In genomic region chr11:75194121-75194849, GRCm38 (mm10) we compare ENCODE assay signal across 8 mouse cellular contexts. TPM values are rescaled to one million over a fixed set of nuclear protein-coding genes. Genes with fewer than 3 reads are reported as not detected.
DNase-seq lines count a peak whose midpoint lies in the region; ATAC-seq and TF ChIP-seq lines count a peak whose summit lies in the region.

No protein-coding gene starts in this region.

- H3K4me1 ChIP-seq in E14TG2a.4 (replicated peaks; ENCODE audit: low read depth, low read length), result peaks cover 76% of the 10 kb centered on the region
- H3K4me1 ChIP-seq in forebrain, embryonic 10.5 days, result peaks cover 79% of the 10 kb centered on the region
- H3K4me1 ChIP-seq in hindbrain, postnatal 0 days (ENCODE audit: insufficient read depth, low read length), result no peaks in the 10 kb centered on the region; the same call in 1 of the 2 replicates
- peaks cover 81% of the 10 kb centered on the region for H3K4me1 ChIP-seq in midbrain, embryonic 10.5 days

- peak overlapping the region; percentile 70; the same call in 1 of the 2 replicates for H3K27ac ChIP-seq in forebrain, embryonic 10.5 days
- H3K27ac ChIP-seq in hindbrain, postnatal 0 days, result peak overlapping the region; percentile 48; the same call in 1 of the 2 replicates
- peak overlapping the region; percentile 69 for H3K27ac ChIP-seq in midbrain, embryonic 10.5 days (replicated peaks)

- under 1% methylated on average over 52 of the region's 52 CpGs for WGBS in forebrain, embryonic 10.5 days
- WGBS in hindbrain, postnatal 0 days, result under 1% methylated on average over 52 of the region's 52 CpGs
- WGBS in midbrain, embryonic 10.5 days, result under 1% methylated on average over 52 of the region's 52 CpGs

- peaks cover 58% of the 10 kb centered on the region for H3K27me3 ChIP-seq in E14TG2a.4 (ENCODE audit: insufficient read depth, low read length)
- peaks cover 86% of the 10 kb centered on the region for H3K27me3 ChIP-seq in forebrain, embryonic 10.5 days (ENCODE audit: poor library complexity, severe bottlenecking)
- peaks cover 3% of the 10 kb centered on the region; the same call in 1 of the 2 replicates for H3K27me3 ChIP-seq in hindbrain, postnatal 0 days (ENCODE audit: insufficient read depth, low read length)
- H3K27me3 ChIP-seq in midbrain, embryonic 10.5 days (ENCODE audit: low read depth, poor library complexity, severe bottlenecking), result peaks cover 86% of the 10 kb centered on the region

- DNase-seq in cerebellum, postnatal 14 days, result peak; percentile 56
- DNase-seq in forebrain, embryonic 10.5 days (ENCODE audit: extremely low spot score, low spot score), result peak; percentile 54
- DNase-seq in hindbrain, postnatal 0 days (ENCODE audit: low spot score), result peak; percentile 30
- DNase-seq in midbrain, embryonic 10.5 days (ENCODE audit: low spot score), result peak; percentile 63
- DNase-seq in layer of hippocampus, postnatal 14 days (ENCODE audit: low spot score in 2 of 2), result no peak

- peak overlapping the region; percentile 69 for H3K4me2 ChIP-seq in hindbrain, postnatal 0 days (ENCODE audit: low read depth, low read length)

- H3K36me3 ChIP-seq in E14TG2a.4 (ENCODE audit: insufficient read depth, low read length), result no peaks in the 10 kb centered on the region
- no peaks in the 10 kb centered on the region for H3K36me3 ChIP-seq in forebrain, embryonic 10.5 days (replicated peaks)
- no peaks in the 10 kb centered on the region for H3K36me3 ChIP-seq in hindbrain, postnatal 0 days (ENCODE audit: insufficient read depth, low read length)
- H3K36me3 ChIP-seq in midbrain, embryonic 10.5 days, result no peaks in the 10 kb centered on the region

- no peaks in the 10 kb centered on the region for H3K9me3 ChIP-seq in E14TG2a.4 (ENCODE audit: low read length)
- H3K9me3 ChIP-seq in forebrain, embryonic 10.5 days, result no peaks in the 10 kb centered on the region
- H3K9me3 ChIP-seq in hindbrain, postnatal 0 days (ENCODE audit: low read length), result no peaks in the 10 kb centered on the region
- H3K9me3 ChIP-seq in midbrain, embryonic 10.5 days (replicated peaks), result no peaks in the 10 kb centered on the region

- H3K9ac ChIP-seq in hindbrain, postnatal 0 days (replicated peaks; ENCODE audit: low read length), result peak overlapping the region; percentile 54

- TF ChIP-seq CTCF in E14TG2a.4 (conservative IDR thresholded peaks at IDR 0.05; ENCODE audit: low read length), result no peak
- no peak for TF ChIP-seq CTCF in hindbrain, postnatal 0 days (IDR thresholded peaks at IDR 0.05; ENCODE audit: low read depth)

- no peak for ATAC-seq in cerebellum, adult (ENCODE audit: insufficient number of reproducible peaks, low FRiP score, low TSS enrichment)
- ATAC-seq in hindbrain, postnatal 0 days, result no peak
- no peak for ATAC-seq in erythroid progenitor cell, adult 5-6 weeks (replicated peaks; ENCODE audit: low FRiP score, poor library complexity, severe bottlenecking)

- peak overlapping the region; percentile 84 for H3K4me3 ChIP-seq in E14TG2a.4 (replicated peaks; ENCODE audit: low read length)
- peak overlapping the region; percentile 58 for H3K4me3 ChIP-seq in forebrain, embryonic 10.5 days
- H3K4me3 ChIP-seq in hindbrain, postnatal 0 days (ENCODE audit: low read length), result peak overlapping the region; percentile 55
- H3K4me3 ChIP-seq in midbrain, embryonic 10.5 days, result peak overlapping the region; percentile 56

RNA-seq across cellular contexts. Expression of gene Rtn4rl1, which starts 0.7 kb away (rescaled TPM):
- polyA plus RNA-seq in forebrain, embryonic 10.5 days (2016; fragmentation: Nextera tagmentation; extraction: Ambion mirVana), result 1.1 and 1.3 TPM in 2 replicates
- 13.0 and 13.4 TPM in 2 replicates for total RNA-seq in hindbrain, postnatal 0 days (2014; rRNA removed)
- 9.9 and 10.7 TPM in 2 replicates for polyA plus RNA-seq in hindbrain, postnatal 0 days (2015; fragmentation: Nextera tagmentation; extraction: Ambion mirVana)
- 2.3 and 3.0 TPM in 2 replicates for polyA plus RNA-seq in midbrain, embryonic 10.5 days (2016; fragmentation: Nextera tagmentation; extraction: Ambion mirVana)
- total RNA-seq in erythroid progenitor cell, adult 5-6 weeks (2015; ENCODE audit: low replicate concordance), result 0.42 and 1.1 TPM in 2 replicates
- total RNA-seq in erythroid progenitor cell, adult 5-6 weeks (2017; ENCODE audit: low replicate concordance), result not detected in 2 replicates
- total RNA-seq in layer of hippocampus, postnatal 14 days (2021), result 10 to 100 TPM; 82.1 to 83.1 TPM

RNA-seq across cellular contexts. Expression of gene Dph1, which starts 3.2 kb away (rescaled TPM):
- polyA plus RNA-seq in forebrain, embryonic 10.5 days (2016; fragmentation: Nextera tagmentation; extraction: Ambion mirVana), result 29.5 TPM in 2 replicates
- 31.3 and 39.2 TPM in 2 replicates for total RNA-seq in hindbrain, postnatal 0 days (2014; rRNA removed)
- polyA plus RNA-seq in hindbrain, postnatal 0 days (2015; fragmentation: Nextera tagmentation; extraction: Ambion mirVana), result 13.5 and 13.6 TPM in 2 replicates
- polyA plus RNA-seq in midbrain, embryonic 10.5 days (2016; fragmentation: Nextera tagmentation; extraction: Ambion mirVana), result 25.4 and 27.3 TPM in 2 replicates
- not detected in 2 replicates for total RNA-seq in erythroid progenitor cell, adult 5-6 weeks (2015; ENCODE audit: low replicate concordance)
- total RNA-seq in erythroid progenitor cell, adult 5-6 weeks (2017; ENCODE audit: low replicate concordance), result 1.1 and 6.3 TPM in 2 replicates
- 10 to 100 TPM; 21.7 to 24.4 TPM for total RNA-seq in layer of hippocampus, postnatal 14 days (2021)

RNA-seq across cellular contexts. Expression of gene Ovca2, which starts 15.7 kb away (rescaled TPM):
- 33.6 and 34.0 TPM in 2 replicates for polyA plus RNA-seq in forebrain, embryonic 10.5 days (2016; fragmentation: Nextera tagmentation; extraction: Ambion mirVana)
- 11.0 and 17.6 TPM in 2 replicates for total RNA-seq in hindbrain, postnatal 0 days (2014; rRNA removed)
- 11.7 and 15.7 TPM in 2 replicates for polyA plus RNA-seq in hindbrain, postnatal 0 days (2015; fragmentation: Nextera tagmentation; extraction: Ambion mirVana)
- polyA plus RNA-seq in midbrain, embryonic 10.5 days (2016; fragmentation: Nextera tagmentation; extraction: Ambion mirVana), result 33.5 and 37.6 TPM in 2 replicates
- total RNA-seq in erythroid progenitor cell, adult 5-6 weeks (2015; ENCODE audit: low replicate concordance), result 4.2 and 15.1 TPM in 2 replicates
- total RNA-seq in erythroid progenitor cell, adult 5-6 weeks (2017; ENCODE audit: low replicate concordance), result 1.9 and 4.2 TPM in 2 replicates
- 10 to 100 TPM; 14.8 to 15.2 TPM for total RNA-seq in layer of hippocampus, postnatal 14 days (2021)

RNA-seq across cellular contexts. Expression of gene Hic1, which starts 25.0 kb away (rescaled TPM):
- 0.12 and 0.21 TPM in 2 replicates for polyA plus RNA-seq in forebrain, embryonic 10.5 days (2016; fragmentation: Nextera tagmentation; extraction: Ambion mirVana)
- total RNA-seq in hindbrain, postnatal 0 days (2014; rRNA removed), result 8.5 and 12.9 TPM in 2 replicates
- polyA plus RNA-seq in hindbrain, postnatal 0 days (2015; fragmentation: Nextera tagmentation; extraction: Ambion mirVana), result 1.7 TPM in 2 replicates
- polyA plus RNA-seq in midbrain, embryonic 10.5 days (2016; fragmentation: Nextera tagmentation; extraction: Ambion mirVana), result 0.32 and 0.57 TPM in 2 replicates
- not detected in 2 replicates for total RNA-seq in erythroid progenitor cell, adult 5-6 weeks (2015; ENCODE audit: low replicate concordance)
- total RNA-seq in erythroid progenitor cell, adult 5-6 weeks (2017; ENCODE audit: low replicate concordance), result not detected in 2 replicates
- total RNA-seq in layer of hippocampus, postnatal 14 days (2021), result 1 to 10 TPM; 3.3 to 4.5 TPM

Comparison
In these comparisons a context has a peak if more than half of its experiments do, and no peak if none do; other contexts are left out.
1. DNase-seq: peak in cerebellum, postnatal 14 days (2 of 2), forebrain, embryonic 10.5 days (single experiment), hindbrain, postnatal 0 days (single experiment) and midbrain, embryonic 10.5 days (single experiment); none in layer of hippocampus, postnatal 14 days (0 of 2).
2. Peak in every context shown above with its lines, with median percentiles within 50 percentile points of each other: H3K4me3 ChIP-seq and H3K27ac ChIP-seq.